7 mouse cellular contexts compared by ENCODE assay signal in the genomic region with DNA sequence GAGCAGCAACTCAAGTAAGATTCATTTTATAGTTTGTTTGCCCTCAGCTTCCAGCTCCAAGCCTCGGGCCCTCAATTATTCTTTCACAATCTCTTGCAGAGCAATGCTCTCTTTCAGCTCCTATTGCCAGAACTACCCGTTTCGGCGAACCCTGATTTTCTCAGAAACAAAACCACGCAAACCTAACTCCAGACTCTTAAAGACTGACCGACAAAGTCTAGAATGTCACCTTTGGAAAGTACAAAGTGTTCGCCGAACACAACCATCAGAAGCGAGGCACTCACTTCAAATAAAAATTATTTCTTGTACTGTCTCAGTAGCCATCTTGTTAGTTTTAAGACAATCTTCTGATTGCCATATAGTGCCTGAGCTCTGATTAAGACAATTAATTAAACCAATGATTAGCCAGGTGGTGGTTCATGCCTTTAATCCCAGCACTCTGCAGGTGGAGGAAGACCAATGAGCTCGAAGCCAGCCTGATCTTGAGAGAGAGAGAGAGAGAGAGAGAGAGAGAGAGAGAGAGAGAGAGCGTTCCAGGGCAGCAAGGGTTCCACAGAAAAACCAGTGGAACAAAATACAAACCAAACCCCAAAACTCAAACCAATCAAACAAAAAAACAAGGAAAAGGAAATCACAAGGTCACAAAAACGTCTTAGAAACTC. TPM values are rescaled to one million over a fixed set of nuclear protein-coding genes. Genes with fewer than 3 reads are reported as not detected.
DNase-seq lines count a peak whose midpoint lies in the region; ATAC-seq and TF ChIP-seq lines count a peak whose summit lies in the region.

No protein-coding gene starts in this region.

- ATAC-seq in embryonic facial prominence, embryonic 15.5 days (ENCODE audit: insufficient number of reproducible peaks, low FRiP score, low TSS enrichment, low read depth) = no peak
- ATAC-seq in intestine, postnatal 0 days = no peak
- ATAC-seq in midbrain, embryonic 15.5 days (replicated peaks) = peak; percentile 51

- no peak for TF ChIP-seq CTCF in intestine, postnatal 0 days (IDR thresholded peaks at IDR 0.05; ENCODE audit: low read depth)

- H3K4me3 ChIP-seq in embryonic facial prominence, embryonic 15.5 days (replicated peaks) = peak overlapping the region; percentile 82
- peak overlapping the region; percentile 73 for H3K4me3 ChIP-seq in intestine, postnatal 0 days (ENCODE audit: low read depth, low read length)
- H3K4me3 ChIP-seq in midbrain, embryonic 15.5 days = peak overlapping the region; percentile 95

- H3K4me1 ChIP-seq in embryonic facial prominence, embryonic 15.5 days = peaks cover 16% of the 10 kb centered on the region
- 0 out of 2 replicates have a peak, but pooled peaks cover 4% of the 10 kb centered on the region for H3K4me1 ChIP-seq in intestine, postnatal 0 days (replicated peaks; ENCODE audit: control insufficient read depth, insufficient read depth, low read length)
- peaks cover 18% of the 10 kb centered on the region for H3K4me1 ChIP-seq in midbrain, embryonic 15.5 days

- H3K9me3 ChIP-seq in embryonic facial prominence, embryonic 15.5 days (replicated peaks) = no peaks in the 10 kb centered on the region
- no peaks in the 10 kb centered on the region for H3K9me3 ChIP-seq in intestine, postnatal 0 days (ENCODE audit: control insufficient read depth)
- H3K9me3 ChIP-seq in midbrain, embryonic 15.5 days = no peaks in the 10 kb centered on the region

- peak overlapping the region; percentile 86 for H3K27ac ChIP-seq in embryonic facial prominence, embryonic 15.5 days (replicated peaks)
- H3K27ac ChIP-seq in intestine, postnatal 0 days (ENCODE audit: low read depth, low read length) = peak overlapping the region; percentile 73
- H3K27ac ChIP-seq in midbrain, embryonic 15.5 days = peak overlapping the region; percentile 84

- H3K27me3 ChIP-seq in embryonic facial prominence, embryonic 15.5 days = no peaks in the 10 kb centered on the region
- no peaks in the 10 kb centered on the region for H3K27me3 ChIP-seq in intestine, postnatal 0 days (replicated peaks; ENCODE audit: control insufficient read depth, insufficient read depth, low read length)
- no peaks in the 10 kb centered on the region for H3K27me3 ChIP-seq in midbrain, embryonic 15.5 days (replicated peaks)

- H3K9ac ChIP-seq in embryonic facial prominence, embryonic 15.5 days = peak overlapping the region; percentile 91
- H3K9ac ChIP-seq in intestine, postnatal 0 days (ENCODE audit: low read depth, low read length) = peak overlapping the region; percentile 70
- H3K9ac ChIP-seq in midbrain, embryonic 15.5 days = peak overlapping the region; percentile 92

- no peaks in the 10 kb centered on the region for H3K36me3 ChIP-seq in embryonic facial prominence, embryonic 15.5 days
- peaks cover 6% of the 10 kb centered on the region for H3K36me3 ChIP-seq in intestine, postnatal 0 days (ENCODE audit: control insufficient read depth, insufficient read depth)
- no peaks in the 10 kb centered on the region for H3K36me3 ChIP-seq in midbrain, embryonic 15.5 days (replicated peaks)

- DNase-seq in retina, postnatal 7 days (ENCODE audit: low read depth, low spot score) = peak; percentile 13
- no peak for DNase-seq in retina, embryonic 14.5 days (ENCODE audit: low spot score)
- no peak for DNase-seq in urinary bladder, adult 2 months (ENCODE audit: low spot score)
- no peak for DNase-seq in spleen, postnatal 10 days (ENCODE audit: low spot score in 2 of 2)

- 66% methylated on average over 12 of the region's 12 CpGs for WGBS in embryonic facial prominence, embryonic 15.5 days
- WGBS in intestine, postnatal 0 days = 43% methylated on average over 12 of the region's 12 CpGs
- whole genome bisulfite sequencing in midbrain, embryonic 15.5 days = 75% methylated on average over 12 of the region's 12 CpGs

- peak overlapping the region; percentile 70 for H3K4me2 ChIP-seq in embryonic facial prominence, embryonic 15.5 days (replicated peaks)
- peak overlapping the region; percentile 90 for H3K4me2 ChIP-seq in intestine, postnatal 0 days (replicated peaks; ENCODE audit: low read depth)
- H3K4me2 ChIP-seq in midbrain, embryonic 15.5 days = peak overlapping the region; percentile 90

RNA-seq across cellular contexts. Expression of a gene that starts 0.7 kb away (rescaled TPM):
- polyA plus RNA-seq in embryonic facial prominence, embryonic 15.5 days (2015; fragmentation: Nextera tagmentation; extraction: Ambion mirVana) = 146 and 150 TPM in 2 replicates
- polyA plus RNA-seq in intestine, postnatal 0 days (2015; fragmentation: Nextera tagmentation; extraction: Ambion mirVana) = 204 and 207 TPM in 2 replicates
- 137 and 138 TPM in 2 replicates for polyA plus RNA-seq in midbrain, embryonic 15.5 days (2015; fragmentation: Nextera tagmentation; extraction: Ambion mirVana)
- polyA plus RNA-seq in urinary bladder, adult 2 months (2012; rRNA removed) = 64.8 and 66.3 TPM in 2 replicates
